Mouse (Mus musculus) monocyte, adult 2 months (primary cell): ENCODE data around the gene I830077J02Rik.
A peak's percentile ranks its signal among the peaks of the same experiment; 100 is the strongest.

Experiments used
- DNase-seq, 2 experiments: peaks; one replicate each; pipeline ENCODE4 v3.0.0; 2022; ENCODE audit warnings: low spot score in 2 of 2, low read depth in 1 of 2

I830077J02Rik gene

GRCm38 (mm10) chr3:105932240-105933071, at the start of gene I830077J02Rik:
I830077J02Rik (minus strand) TSS chr3:105932664.
- DNase-seq, result peak; percentile 18 to 26

- DNase-seq, result no peak
Observed at GRCm38 (mm10) chr3:105974174-105974573, 41.7 kb upstream of the I830077J02Rik start.

GRCm38 (mm10) chr3:105973411-105973810, 40.9 kb upstream of the I830077J02Rik start, which contains the start of gene Ovgp1:
Ovgp1 (plus strand) TSS chr3:105973711.
- DNase-seq, result no peak

- no peak for DNase-seq
Observed at GRCm38 (mm10) chr3:105971831-105972446, 39.5 kb upstream of the I830077J02Rik start.

GRCm38 (mm10) chr3:105960700-105961099, 28.2 kb upstream of the I830077J02Rik start:
- no peak for DNase-seq

- peak in 1 of 2 experiments; percentile 6 for DNase-seq
Observed at GRCm38 (mm10) chr3:105959999-105960398, 27.5 kb upstream of the I830077J02Rik start, which contains the start of gene Atp5f1. Atp5f1 (minus strand) TSS chr3:105960099.

- DNase-seq, result no peak
Observed at GRCm38 (mm10) chr3:105959585-105959984, 27.1 kb upstream of the I830077J02Rik start.

- DNase-seq, result peak; percentile 91 to 94
Observed at GRCm38 (mm10) chr3:105958974-105959580, 26.6 kb upstream of the I830077J02Rik start, which contains the start of gene Wdr77. Wdr77 (plus strand) TSS chr3:105959369.

- no peak for DNase-seq
Observed at GRCm38 (mm10) chr3:105958204-105958603, 25.7 kb upstream of the I830077J02Rik start.

GRCm38 (mm10) chr3:105957235-105957634, 24.8 kb upstream of the I830077J02Rik start:
- no peak for DNase-seq

- DNase-seq, result no peak
Observed at GRCm38 (mm10) chr3:105951348-105951747, 18.9 kb upstream of the I830077J02Rik start.

- no peak for DNase-seq
Observed at GRCm38 (mm10) chr3:105936111-105936510, 3.6 kb upstream of the I830077J02Rik start.

GRCm38 (mm10) chr3:105935033-105935432, 2.6 kb upstream of the I830077J02Rik start:
- DNase-seq, result no peak

GRCm38 (mm10) chr3:105933926-105934325, 1.5 kb upstream of the I830077J02Rik start:
- no peak for DNase-seq

- no peak for DNase-seq
Observed at GRCm38 (mm10) chr3:105931095-105931494, 1.4 kb downstream of the I830077J02Rik start.

GRCm38 (mm10) chr3:105929821-105930220, 2.6 kb downstream of the I830077J02Rik start:
- no peak for DNase-seq

- no peak for DNase-seq
Observed at GRCm38 (mm10) chr3:105928781-105929180, 3.7 kb downstream of the I830077J02Rik start.

GRCm38 (mm10) chr3:105928195-105928569, 4.3 kb downstream of the I830077J02Rik start:
- DNase-seq, result no peak

- no peak for DNase-seq
Observed at GRCm38 (mm10) chr3:105927561-105928194, 4.8 kb downstream of the I830077J02Rik start.

- no peak for DNase-seq
Observed at GRCm38 (mm10) chr3:105924616-105925015, 7.8 kb downstream of the I830077J02Rik start.

GRCm38 (mm10) chr3:105921959-105922358, 10.5 kb downstream of the I830077J02Rik start:
- no peak for DNase-seq
